Mouse (Mus musculus) c-Kit-positive CD71-positive TER-119-negative erythroid progenitor cells, embryonic 14.5 days (primary cell): ENCODE results near the gene Oaz1.

Experiments
- DNase-seq: peaks from one replicate; pipeline ENCODE4 v3.0.0-alpha.2; 2013; ENCODE audit warnings: low read depth

Oaz1 gene

DNA sequence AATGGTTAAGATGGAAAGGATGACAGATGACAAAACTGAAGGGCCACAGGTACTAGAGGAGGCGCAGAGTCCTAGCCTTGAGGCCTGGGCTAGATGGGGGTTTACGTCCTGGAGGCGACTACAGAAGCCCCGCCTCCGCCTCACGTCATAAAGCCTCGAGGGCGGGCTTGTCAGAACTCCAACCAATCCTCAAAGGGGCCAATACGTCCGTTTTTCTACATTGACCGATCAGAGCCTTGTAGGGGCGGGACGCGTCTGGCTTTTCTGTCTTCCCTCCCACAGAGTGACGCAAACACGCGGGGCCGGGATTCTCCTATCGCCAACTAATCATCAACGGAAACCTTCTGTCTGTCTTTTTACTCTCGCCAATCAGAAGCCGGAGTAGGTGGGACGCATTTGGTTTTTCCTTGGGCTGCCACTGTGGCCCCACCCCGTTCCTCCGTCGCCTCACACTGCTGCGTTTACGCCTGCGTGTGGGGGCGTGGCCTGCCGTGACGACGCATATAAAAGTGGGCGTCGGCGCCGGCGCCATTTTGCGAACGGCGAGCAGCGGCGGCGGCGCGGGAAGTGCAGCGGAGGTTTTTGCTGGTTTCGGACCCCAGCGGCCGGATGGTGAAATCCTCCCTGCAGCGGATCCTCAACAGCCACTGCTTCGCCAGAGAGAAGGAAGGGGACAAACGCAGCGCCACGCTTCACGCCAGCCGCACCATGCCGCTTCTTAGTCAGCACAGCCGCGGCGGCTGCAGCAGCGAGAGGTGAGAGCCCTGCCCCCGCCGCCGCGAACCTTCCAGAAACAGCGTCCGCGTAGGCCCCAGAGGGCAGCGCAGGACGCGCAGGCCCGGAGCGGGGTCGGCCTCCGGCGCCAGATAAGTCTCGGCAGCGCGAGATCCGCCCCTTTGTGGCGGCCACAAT, at the start of gene Oaz1:
Gene Oaz1 (plus strand): TSS at position 506 of the 912 bp plus-strand sequence.
- DNase-seq, result peak; percentile 100

GRCm38 (mm10) chr10:80777123-80777522, 49.3 kb upstream of the Oaz1 start:
- no peak for DNase-seq

- DNase-seq, result no peak
Observed at GRCm38 (mm10) chr10:80779565-80779964, 46.9 kb upstream of the Oaz1 start.

GRCm38 (mm10) chr10:80784302-80784701, 42.2 kb upstream of the Oaz1 start:
- no peak for DNase-seq

DNA sequence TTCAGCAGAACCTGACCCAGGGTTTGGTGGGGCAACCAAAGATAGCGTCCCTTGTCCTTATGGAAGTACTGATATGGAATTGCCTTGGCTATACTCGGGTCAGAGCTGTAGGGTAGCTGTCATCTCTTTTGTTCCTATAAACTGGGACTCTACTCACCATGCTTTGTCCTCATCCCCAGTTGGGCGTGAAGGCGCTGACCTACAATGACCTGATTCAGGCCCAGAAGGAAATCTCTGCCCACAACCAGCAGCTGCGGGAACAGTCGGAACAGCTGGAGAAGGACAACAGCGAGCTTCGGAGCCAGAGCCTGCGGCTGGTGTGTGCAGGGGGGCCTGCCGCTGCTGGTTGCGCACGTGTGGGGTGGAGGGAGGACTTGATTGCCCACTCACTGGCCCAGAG, 41.6 kb upstream of the Oaz1 start:
- DNase-seq, result no peak

DNA sequence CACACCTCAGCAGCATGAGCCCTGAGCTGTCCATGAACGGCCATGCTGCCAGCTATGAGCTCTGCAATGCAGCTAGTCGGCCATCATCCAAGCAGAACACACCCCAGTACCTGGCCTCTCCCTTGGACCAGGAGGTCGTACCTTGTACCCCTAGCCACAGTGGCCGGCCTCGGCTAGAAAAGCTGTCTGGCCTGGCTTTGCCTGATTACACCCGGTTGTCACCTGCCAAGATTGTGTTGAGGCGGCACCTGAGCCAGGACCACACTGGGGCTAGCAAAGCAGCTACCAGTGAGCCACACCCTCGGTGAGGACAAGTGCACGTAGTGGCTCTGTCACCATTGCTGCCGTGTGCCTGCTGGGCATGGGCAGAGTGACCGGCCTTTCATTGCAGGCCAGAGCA, 40.5 kb upstream of the Oaz1 start:
- DNase-seq, result no peak

- no peak for DNase-seq
Observed at GRCm38 (mm10) chr10:80787517-80787916, 38.9 kb upstream of the Oaz1 start.

- no peak for DNase-seq
Observed at GRCm38 (mm10) chr10:80790761-80791404, 35.6 kb upstream of the Oaz1 start.

- no peak for DNase-seq
Observed at GRCm38 (mm10) chr10:80791476-80792174, 34.8 kb upstream of the Oaz1 start.

DNA sequence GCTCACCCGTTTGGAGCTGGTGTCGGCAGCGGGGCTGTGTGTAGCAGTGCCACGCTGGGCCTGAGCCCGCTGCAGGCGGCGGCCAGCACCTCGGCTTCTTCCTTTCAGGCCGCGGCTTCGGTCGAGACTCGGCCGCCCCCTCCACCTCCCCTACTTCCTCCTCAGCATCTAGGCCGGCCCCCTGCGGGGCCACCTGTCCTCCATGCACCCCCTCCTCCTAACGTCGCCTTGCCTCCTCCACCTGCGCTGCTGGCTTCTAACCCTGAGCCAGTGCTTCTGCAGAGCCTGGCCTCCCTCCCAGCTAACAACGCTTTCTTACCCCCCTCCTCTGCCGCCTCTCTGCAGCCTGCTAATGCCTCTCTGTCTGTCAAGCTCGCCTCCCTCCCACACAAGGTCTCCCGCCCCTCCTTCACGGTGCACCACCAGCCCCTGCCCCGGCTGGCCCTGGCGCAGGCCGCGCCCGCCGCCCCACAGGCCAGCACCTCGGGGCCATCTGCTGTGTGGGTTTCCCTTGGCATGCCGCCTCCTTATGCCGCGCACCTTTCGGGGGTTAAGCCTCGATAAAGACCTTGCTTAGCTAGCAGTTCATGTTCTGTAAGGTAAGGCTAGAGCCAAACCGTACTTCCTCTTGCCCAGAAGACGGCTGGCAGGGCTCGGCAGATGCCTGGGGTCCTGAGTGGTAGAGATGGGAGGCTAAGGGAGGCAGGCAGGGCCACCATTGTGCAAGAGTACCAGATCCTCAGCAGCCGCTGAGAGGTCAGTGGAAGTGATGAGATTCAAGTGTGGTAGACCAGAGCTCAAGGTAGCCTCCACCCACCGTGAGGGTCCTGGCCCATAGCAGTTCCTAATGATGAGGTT, 34.1 kb upstream of the Oaz1 start:
- no peak for DNase-seq

DNA sequence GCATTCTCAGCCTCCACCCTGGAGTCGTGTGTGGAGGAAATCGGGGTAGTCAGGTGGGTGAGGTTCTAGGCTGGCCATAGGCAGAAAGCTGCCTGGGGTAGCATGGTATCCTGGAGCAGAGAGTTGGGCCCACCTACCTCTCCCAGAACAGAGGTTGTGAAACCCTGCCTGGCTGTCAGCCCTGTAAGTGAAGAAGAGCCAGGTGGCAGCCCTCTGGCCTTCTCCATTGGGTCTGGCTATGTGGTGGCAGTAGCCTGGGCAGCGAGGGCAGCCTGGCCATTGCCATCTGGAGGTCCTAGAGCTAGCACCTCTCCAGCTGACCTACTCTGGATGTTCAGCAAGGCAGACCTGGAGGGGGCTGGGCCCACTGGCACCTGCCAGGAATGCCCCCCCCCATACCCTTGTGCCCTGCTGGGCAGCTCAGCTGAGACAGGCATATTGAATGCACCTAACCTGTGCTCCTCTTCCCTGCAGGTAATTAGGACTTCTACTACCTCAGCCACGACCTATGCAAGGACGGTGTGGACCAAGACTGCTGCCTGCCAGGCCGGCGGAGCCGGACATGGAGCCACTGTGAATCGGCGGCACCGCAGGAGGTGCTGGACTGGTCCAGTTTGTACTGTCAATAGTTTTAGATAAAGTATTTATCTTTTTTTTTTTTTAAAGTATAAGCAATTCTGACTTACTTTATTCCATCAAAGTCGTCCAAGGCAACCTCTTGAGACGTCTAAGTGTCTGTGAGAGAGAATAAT, 33.2 kb upstream of the Oaz1 start:
- no peak for DNase-seq

DNA sequence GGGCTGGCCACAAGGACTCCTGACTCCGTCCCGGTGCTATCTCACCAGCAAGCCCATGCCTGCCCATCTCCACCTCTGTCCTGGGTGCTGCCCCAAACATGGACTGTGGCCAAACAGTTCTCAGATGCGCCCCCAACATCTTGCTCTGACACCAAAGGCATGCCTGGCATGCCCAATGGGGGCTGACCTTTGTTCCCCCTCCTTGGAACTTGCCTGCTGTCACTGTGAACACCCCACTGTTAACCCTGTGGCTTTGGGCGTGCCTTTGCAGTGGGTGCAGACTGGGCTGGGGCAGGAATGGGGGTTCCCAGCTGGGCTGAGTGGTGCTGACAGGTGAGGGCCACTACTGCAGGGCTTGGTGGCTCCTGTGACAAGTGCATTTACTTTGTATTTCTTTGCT, 32.7 kb upstream of the Oaz1 start:
- no peak for DNase-seq

GRCm38 (mm10) chr10:80794750-80795149, 31.7 kb upstream of the Oaz1 start:
- DNase-seq, result no peak

DNA sequence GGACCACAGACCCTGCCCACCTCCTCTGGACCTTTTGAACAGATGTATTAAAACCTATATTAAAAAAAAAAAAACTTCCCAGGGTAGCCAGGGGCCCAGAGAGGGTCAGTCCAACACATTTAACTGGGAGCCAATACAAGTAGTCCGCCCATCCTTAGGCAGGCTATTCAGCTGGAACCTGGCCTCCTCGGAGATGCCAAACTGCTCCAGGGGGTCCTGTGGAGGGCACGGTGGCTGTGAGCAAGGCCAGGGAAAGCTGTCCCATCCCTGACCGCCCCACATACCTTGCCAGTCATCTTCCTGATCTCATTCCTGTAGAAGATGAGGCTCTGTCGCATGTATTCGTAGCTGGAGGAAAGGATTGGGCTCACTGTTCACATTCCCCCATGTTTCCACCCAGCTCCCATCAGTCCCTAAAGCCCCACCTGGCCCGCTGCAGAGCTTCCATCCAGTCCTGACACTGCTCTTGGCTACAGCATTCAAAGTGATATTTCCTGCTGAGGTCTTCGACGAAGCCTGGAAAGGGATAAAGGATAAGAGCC, 30.1 kb upstream of the Oaz1 start:
- no peak for DNase-seq

DNA sequence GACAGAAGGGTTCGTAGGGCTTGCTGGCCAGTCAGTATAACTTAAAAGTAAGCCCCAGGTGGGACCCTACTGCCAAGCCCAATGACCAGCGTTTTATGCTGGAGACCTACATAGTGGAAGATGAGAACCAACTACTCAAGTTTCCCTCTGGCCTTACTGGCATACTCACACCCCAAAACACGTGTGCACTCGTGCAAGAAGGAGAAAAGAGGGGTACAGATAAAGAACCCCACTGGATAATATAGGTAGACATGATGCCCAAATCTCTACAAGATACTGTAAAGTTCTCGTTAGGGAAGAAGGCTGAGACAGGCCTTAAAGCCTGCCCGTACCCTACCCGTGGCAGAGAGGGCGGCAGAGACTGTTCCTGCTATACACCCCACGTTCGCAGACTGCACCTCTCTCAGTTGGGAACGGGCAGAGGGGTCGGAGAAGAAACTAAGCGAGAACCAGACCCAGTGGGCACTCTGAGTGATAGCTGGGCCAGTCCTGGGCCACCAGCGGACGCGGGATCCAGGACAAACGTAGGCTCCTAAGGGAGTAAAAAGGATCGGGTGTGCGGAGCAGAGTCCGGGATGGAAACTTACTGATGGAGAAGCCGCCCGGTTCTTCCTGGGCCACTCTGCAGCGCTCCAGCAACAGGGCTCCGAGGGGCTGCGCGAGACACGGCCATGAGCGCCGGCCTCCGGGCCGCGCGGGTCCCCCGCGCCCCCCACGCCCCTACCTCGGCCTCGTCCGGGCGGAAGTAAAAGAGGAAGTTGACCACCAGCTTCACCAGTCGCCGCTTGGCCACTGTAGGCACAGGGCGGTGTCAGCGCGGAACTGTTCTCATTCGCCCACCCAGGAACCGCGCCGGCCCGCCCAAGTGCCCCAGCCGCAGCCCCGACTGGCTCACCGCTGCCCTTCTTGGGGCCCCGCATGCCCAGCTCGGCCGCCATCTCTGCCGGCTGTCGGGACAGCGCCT, 29.0 kb upstream of the Oaz1 start:
- DNase-seq, result no peak

DNA sequence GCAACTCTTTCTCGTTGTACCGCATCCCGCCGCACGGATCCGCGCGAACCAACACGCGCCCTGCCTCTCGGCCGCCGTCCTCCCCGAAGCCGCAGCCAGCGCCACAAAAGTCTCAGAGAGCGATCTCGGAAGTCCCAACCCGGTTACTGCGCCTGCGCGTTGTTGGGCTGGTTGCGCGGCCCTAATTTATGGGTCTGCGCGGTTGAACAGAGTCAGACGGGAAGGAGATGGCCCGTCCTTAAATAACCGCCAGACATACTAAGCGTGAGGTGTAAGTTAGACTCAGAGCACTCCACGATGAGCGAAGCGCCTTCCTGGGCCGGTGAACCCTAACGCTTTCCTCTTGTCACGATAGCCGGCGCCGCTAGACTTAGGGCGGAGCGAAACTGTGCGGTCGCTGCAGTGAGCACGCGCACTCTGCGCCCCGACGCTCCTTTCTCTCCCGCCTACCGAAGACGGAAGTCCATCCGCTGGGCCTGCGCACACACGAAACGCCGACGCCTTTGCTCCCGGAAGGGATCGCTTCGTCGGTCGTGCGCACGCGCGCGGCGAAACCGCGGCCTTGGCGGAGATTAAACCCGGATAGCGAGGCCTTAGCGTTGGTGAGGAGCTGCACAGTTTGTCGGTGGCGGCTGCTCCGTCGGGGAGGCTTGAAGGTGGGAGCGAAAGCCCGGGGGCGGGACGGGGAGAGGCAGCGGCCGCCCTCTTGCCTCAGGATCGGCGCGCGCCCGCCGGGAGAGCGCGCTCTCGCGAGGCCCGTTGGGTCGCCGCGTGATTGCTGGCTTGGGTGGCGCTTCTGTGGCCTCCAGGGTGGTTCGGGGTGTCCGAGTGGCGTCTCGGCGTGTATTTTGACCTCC, 28.1 kb upstream of the Oaz1 start, which contains the start of the genes Sf3a2 and Plekhj1:
Gene Sf3a2 (plus strand): TSS at position 49 of the 857 bp plus-strand sequence.
Gene Plekhj1 (minus strand): TSS at position 477 of the 857 bp plus-strand sequence.
- peak; percentile 93 for DNase-seq

GRCm38 (mm10) chr10:80799070-80799566, 27.3 kb upstream of the Oaz1 start:
- DNase-seq, result no peak

DNA sequence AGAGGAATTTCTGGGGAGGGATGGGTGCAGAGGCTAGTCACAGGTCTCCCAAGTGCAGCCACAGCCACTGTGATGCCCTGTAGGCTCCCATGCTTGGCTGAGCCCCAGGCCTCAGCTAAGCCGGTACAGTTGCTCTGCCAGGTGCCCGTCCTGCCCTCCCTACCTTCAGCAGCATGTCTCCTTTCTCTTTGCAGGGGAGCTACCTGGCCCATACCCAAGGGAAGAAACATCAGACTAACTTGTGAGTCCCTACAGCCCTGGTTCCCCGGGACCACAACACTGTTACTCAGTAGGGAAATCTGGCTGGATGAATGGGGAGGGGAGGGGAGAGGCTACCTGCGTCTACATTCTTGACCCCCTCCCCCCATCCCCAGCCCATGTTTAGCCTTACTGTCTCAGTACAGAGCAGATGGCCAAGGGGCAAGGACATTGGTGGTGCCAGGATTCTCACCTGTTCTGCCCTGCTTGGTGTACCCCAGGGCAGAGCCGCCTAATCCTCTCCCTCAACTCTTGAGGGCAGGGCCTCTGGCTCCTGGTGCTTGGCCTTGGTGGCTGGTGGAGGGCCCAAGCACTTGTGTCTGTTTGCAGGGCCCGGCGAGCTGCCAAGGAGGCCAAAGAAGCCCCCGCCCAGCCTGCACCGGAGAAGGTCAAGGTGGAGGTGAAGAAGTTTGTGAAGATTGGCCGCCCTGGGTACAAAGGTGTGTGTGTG, 24.1 kb upstream of the Oaz1 start:
- DNase-seq, result no peak
